Mouse (Mus musculus) gastrocnemius, postnatal 10 days (tissue): ENCODE data around the gene Gm5662. TPM values are rescaled to one million over a fixed set of nuclear protein-coding genes. Genes with fewer than 3 reads are reported as not detected.
"Not testable (repeated sequence)": the region's sequence is repeated elsewhere in the genome, so short reads cannot be mapped to it uniquely, and the experiment has no call there.

ENCODE experiments used
- DNase-seq: peaks from one replicate; pipeline ENCODE4 v3.0.0; 2021; ENCODE audit warnings: mixed read lengths
- long read RNA-seq, 2 experiments: library from polyadenylated mRNA; stranded (forward); transcript quantifications; one replicate each; pipeline ENCODE4 v2.0.0; 2021
- total RNA-seq, 2 experiments: library from RNA; stranded (reverse); gene quantifications; 2 replicates each; pipeline ENCODE4 v1.2.3; 2021

The Gm5662 gene
- not detected for total RNA-seq
- long read RNA-seq, experiment 1: 0 reads
- long read RNA-seq, experiment 2: 0 reads

DNA sequence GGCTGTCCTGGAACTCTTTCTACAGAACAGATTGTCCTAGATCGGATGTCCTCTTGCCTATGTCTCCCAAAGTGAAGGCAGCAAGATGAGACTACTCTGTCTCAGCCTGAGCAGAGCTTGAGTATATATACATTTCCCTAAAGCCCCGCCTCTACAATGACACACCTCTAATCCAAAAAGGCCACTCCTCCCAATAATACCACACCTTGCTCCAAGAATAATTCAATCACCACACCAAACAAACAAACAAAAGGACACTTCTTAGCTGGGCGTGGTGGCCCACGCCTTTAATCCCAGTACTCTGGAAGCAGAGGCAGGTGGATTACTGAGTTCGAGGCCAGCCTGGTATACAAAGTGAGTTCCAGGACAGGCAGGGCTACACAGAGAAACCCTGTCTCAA is at the start of gene Gm5662:
Gene Gm5662, minus strand, starts transcription at position 101 of the 400 bp plus-strand sequence.
- DNase-seq: not testable (repeated sequence)

DNA sequence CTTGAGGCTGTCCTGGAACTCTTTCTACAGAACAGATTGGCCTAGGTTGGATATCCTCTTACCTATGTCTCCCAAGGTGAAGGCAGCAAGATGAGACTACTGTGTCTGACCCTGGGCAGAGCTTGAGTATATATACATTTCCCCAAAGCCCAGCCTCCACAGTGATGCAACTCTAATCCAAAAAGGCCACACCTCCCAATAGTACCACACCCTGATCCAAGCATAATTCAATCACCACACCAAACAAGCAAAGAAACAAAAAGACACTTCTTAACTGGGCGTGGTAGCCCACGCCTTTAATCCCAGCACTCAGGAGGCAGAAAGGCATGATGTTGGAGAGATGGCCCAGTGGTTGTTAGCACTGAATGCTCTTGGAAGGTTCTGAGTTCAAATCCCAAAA is 49.6 kb upstream of the Gm5662 start, which contains the start of gene Gm5039:
Gene Gm5039, minus strand, starts transcription at position 101 of the 400 bp plus-strand sequence.
- not testable (repeated sequence) for DNase-seq

GRCm38 (mm10) chr12:88314556-88314955 is 40.3 kb upstream of the Gm5662 start:
- DNase-seq: no peak

- DNase-seq: not testable (repeated sequence)
These were observed 22.9 kb upstream of the Gm5662 start for GRCm38 (mm10) chr12:88297171-88297570.

DNA sequence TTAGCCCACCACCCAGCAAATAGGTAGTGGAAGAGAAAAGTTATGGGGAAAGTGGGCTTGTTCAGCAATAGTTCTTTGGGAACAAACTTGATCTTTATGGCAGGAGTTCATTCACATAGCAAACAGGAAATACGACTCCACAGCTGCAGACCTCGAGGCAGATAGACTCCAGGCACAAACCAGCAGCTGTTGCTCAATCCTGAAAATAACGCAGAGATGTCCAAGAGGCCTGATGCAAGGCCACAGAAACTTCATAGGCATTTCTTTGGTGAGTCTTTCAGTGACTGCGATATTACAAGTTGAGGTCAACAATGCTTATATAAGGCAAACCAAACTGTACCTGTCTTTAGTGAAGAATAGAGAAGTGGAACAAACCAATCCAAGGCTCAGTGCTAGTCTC is 18.8 kb upstream of the Gm5662 start:
- DNase-seq: not testable (repeated sequence)

- not testable (repeated sequence) for DNase-seq
These were observed 10.9 kb upstream of the Gm5662 start for GRCm38 (mm10) chr12:88285224-88285623.

GRCm38 (mm10) chr12:88257241-88257640 is 17.1 kb downstream of the Gm5662 start:
- no peak for DNase-seq

GRCm38 (mm10) chr12:88255917-88256316 is 18.4 kb downstream of the Gm5662 start:
- not testable (repeated sequence) for DNase-seq

GRCm38 (mm10) chr12:88250000-88250399 is 24.3 kb downstream of the Gm5662 start, which contains the start of gene Gm8332:
Gm8332 (minus strand) TSS chr12:88250100.
- DNase-seq: not testable (repeated sequence)

DNA sequence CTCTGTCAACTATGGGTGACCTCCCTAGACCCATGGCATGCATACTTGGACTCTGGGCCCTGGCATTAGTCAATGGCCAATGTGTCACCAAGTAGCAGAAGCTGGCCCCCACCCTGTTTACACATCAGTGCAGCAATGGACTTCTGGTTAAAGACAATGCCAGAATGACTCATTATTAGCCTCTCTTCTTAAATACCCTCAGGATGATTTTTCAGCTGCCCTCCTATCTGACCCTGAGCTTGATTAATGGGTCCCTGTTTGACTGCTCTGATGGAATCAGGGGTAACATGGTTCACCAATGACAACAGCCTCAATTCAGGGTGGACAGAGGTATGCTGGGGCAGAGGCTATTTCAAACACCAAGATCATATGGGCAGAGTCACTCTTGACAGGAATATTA is 28.5 kb downstream of the Gm5662 start:
- not testable (repeated sequence) for DNase-seq

DNA sequence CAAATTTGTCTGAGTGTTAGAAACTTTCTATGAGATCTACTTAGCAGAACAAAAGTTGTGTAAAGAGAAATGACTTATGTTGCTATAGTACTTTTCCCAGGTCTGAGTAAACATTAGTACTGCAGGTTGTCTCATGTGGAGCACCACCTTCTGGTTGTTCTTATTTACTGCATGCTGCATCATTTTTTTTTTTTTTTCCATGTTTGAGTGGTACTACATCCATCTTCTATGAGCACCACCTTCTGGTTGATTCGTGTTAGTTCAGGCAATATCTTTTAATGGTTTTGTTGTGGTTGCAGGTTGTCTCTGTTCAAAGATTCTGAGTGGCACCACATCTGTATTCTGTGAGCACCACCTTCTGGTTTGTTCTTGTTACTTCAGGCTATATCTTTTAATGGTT is 31.4 kb downstream of the Gm5662 start:
- not testable (repeated sequence) for DNase-seq

Other genes with a start within 250 kb of the Gm5662 start
- gene Gm2056, start 247.5 kb downstream of the Gm5662 start, total RNA-seq: not detected
- gene Gm16368, start 190.8 kb downstream of the Gm5662 start, total RNA-seq: not detected
- gene Gm10436, start 92.4 kb downstream of the Gm5662 start, total RNA-seq: not detected
- not detected for gene Gm8332, start 24.4 kb downstream of the Gm5662 start, total RNA-seq
- not detected for gene Gm5039, start 49.5 kb upstream of the Gm5662 start, total RNA-seq
- 10 to 100 TPM; 10.4 to 10.8 TPM for gene Adck1, start 86.1 kb upstream of the Gm5662 start, total RNA-seq